Mouse (Mus musculus): ENCODE data around the gene Chd5. TPM values are rescaled to one million over a fixed set of nuclear protein-coding genes. Genes with fewer than 3 reads are reported as not detected.

Chd5 gene
- polyA plus RNA-seq (2016; fragmentation: Nextera tagmentation; extraction: Ambion mirVana) = 6.8 and 7.4 TPM in 2 replicates

- Histone ChIP-seq H3K9me3 (no peaks in the 10 kb centered on the region), H3K4me1 (peaks cover 27% of the 10 kb centered on the region), H3K27ac (0 out of 2 replicates have a peak within 1 kb of the TSS, but pooled peaks have one; percentile 50), H3K36me3 (replicated peaks) (peaks cover 24% of the 10 kb centered on the region), H3K4me2 (peak within 1 kb of the TSS; percentile 100), H3K9ac (peak within 1 kb of the TSS; percentile 71), H3K27me3 (peaks cover 72% of the 10 kb centered on the region), H3K4me3 (replicated peaks) (peak within 1 kb of the TSS; percentile 68)
- 1% methylated on average over 85 of the region's 120 CpGs for WGBS
- ATAC-seq (ENCODE audit: low FRiP score) = peak; percentile 14; the same call in 1 of the 2 replicates
Observed at GRCm38 (mm10) chr4:152338419-152339292, at the start of gene Chd5. TSS of gene Chd5 (plus strand) at chr4:152338651.

GRCm38 (mm10) chr4:152290385-152290784 is 48.1 kb upstream of the Chd5 start:
- Histone ChIP-seq H3K4me1 (peaks cover 77% of the 10 kb centered on the region), H3K27me3 (peaks cover 98% of the 10 kb centered on the region), H3K36me3 (replicated peaks) (no peaks in the 10 kb centered on the region), H3K4me2 (peak overlapping the region; percentile 61), H3K9me3 (no peaks in the 10 kb centered on the region), H3K9ac (peak overlapping the region; percentile 48), H3K4me3 (replicated peaks) (peak overlapping the region; percentile 35), H3K27ac (no peak overlapping the region)
- peak; percentile 61 for ATAC-seq (ENCODE audit: low FRiP score)
- under 1% methylated on average over 39 of the region's 39 CpGs for WGBS

GRCm38 (mm10) chr4:152290991-152291390 is 47.5 kb upstream of the Chd5 start:
- peak overlapping the region; percentile 35; the same call in 1 of the 2 replicates for H3K4me3 ChIP-seq (replicated peaks)
- no peak for ATAC-seq (ENCODE audit: low FRiP score)
- H3K4me1 ChIP-seq = peaks cover 76% of the 10 kb centered on the region
- no peaks in the 10 kb centered on the region for H3K36me3 ChIP-seq (replicated peaks)
- peaks cover 98% of the 10 kb centered on the region for H3K27me3 ChIP-seq
- peak overlapping the region; percentile 61; the same call in 1 of the 2 replicates for H3K4me2 ChIP-seq
- H3K9ac ChIP-seq = no peak overlapping the region
- no peaks in the 10 kb centered on the region for H3K9me3 ChIP-seq
- no peak overlapping the region for H3K27ac ChIP-seq
- WGBS = 3% methylated on average over 11 of the region's 11 CpGs

GRCm38 (mm10) chr4:152291562-152291961 is 46.9 kb upstream of the Chd5 start, which contains the start of gene Hes3:
TSS of gene Hes3 (minus strand) at chr4:152291662.
- Histone ChIP-seq H3K9ac (peak within 1 kb of the TSS; percentile 48), H3K9me3 (no peaks in the 10 kb centered on the region), H3K4me2 (peak within 1 kb of the TSS; percentile 61), H3K27me3 (peaks cover 98% of the 10 kb centered on the region), H3K36me3 (replicated peaks) (no peaks in the 10 kb centered on the region), H3K4me1 (peaks cover 72% of the 10 kb centered on the region), H3K27ac (no peak within 1 kb of the TSS), H3K4me3 (replicated peaks) (peak within 1 kb of the TSS; percentile 35)
- no peak for ATAC-seq (ENCODE audit: low FRiP score)
- 19% methylated on average over 6 of the region's 6 CpGs for WGBS

GRCm38 (mm10) chr4:152292102-152292765 is 46.2 kb upstream of the Chd5 start:
- Histone ChIP-seq H3K4me3 (replicated peaks) (no peak overlapping the region), H3K4me1 (peaks cover 67% of the 10 kb centered on the region), H3K9me3 (no peaks in the 10 kb centered on the region), H3K27me3 (peaks cover 91% of the 10 kb centered on the region), H3K36me3 (replicated peaks) (no peaks in the 10 kb centered on the region), H3K4me2 (no peak overlapping the region), H3K27ac (no peak overlapping the region), H3K9ac (0 out of 2 replicates have a peak overlapping the region, but pooled peaks have one; percentile 17)
- 3% methylated on average over 12 of the region's 12 CpGs for WGBS
- no peak for ATAC-seq (ENCODE audit: low FRiP score)

GRCm38 (mm10) chr4:152294188-152294929 is 44.1 kb upstream of the Chd5 start:
- no peak for ATAC-seq (ENCODE audit: low FRiP score)
- Histone ChIP-seq H3K27ac (no peak overlapping the region), H3K9ac (no peak overlapping the region), H3K4me1 (peaks cover 68% of the 10 kb centered on the region), H3K27me3 (peaks cover 78% of the 10 kb centered on the region), H3K36me3 (replicated peaks) (peaks cover 1% of the 10 kb centered on the region; the same call in 1 of the 2 replicates), H3K9me3 (no peaks in the 10 kb centered on the region), H3K4me2 (no peak overlapping the region), H3K4me3 (replicated peaks) (no peak overlapping the region)
- WGBS = 58% methylated on average over 10 of the region's 10 CpGs

GRCm38 (mm10) chr4:152295916-152296315 is 42.5 kb upstream of the Chd5 start:
- H3K27ac ChIP-seq = no peak overlapping the region
- peaks cover 16% of the 10 kb centered on the region for H3K36me3 ChIP-seq (replicated peaks)
- no peaks in the 10 kb centered on the region for H3K9me3 ChIP-seq
- peaks cover 63% of the 10 kb centered on the region for H3K27me3 ChIP-seq
- no peak overlapping the region for H3K4me3 ChIP-seq (replicated peaks)
- no peak for ATAC-seq (ENCODE audit: low FRiP score)
- H3K4me2 ChIP-seq = no peak overlapping the region
- peaks cover 54% of the 10 kb centered on the region for H3K4me1 ChIP-seq
- H3K9ac ChIP-seq = no peak overlapping the region
- 53% methylated on average over 4 of the region's 4 CpGs for WGBS

- peak overlapping the region; percentile 91; the same call in 1 of the 2 replicates for H3K9ac ChIP-seq
- H3K4me2 ChIP-seq = peak overlapping the region; percentile 97
- peak overlapping the region; percentile 96 for H3K4me3 ChIP-seq (replicated peaks)
- no peak for ATAC-seq (ENCODE audit: low FRiP score)
- H3K27me3 ChIP-seq = peaks cover 58% of the 10 kb centered on the region
- WGBS = 23% methylated on average over 8 of the region's 8 CpGs
- H3K4me1 ChIP-seq = peaks cover 49% of the 10 kb centered on the region
- H3K27ac ChIP-seq = no peak overlapping the region
- peaks cover 20% of the 10 kb centered on the region for H3K36me3 ChIP-seq (replicated peaks)
- H3K9me3 ChIP-seq = no peaks in the 10 kb centered on the region
Observed at GRCm38 (mm10) chr4:152296371-152296770, 42.1 kb upstream of the Chd5 start.

- H3K36me3 ChIP-seq (replicated peaks) = peaks cover 28% of the 10 kb centered on the region
- peak within 1 kb of the TSS; percentile 91 for H3K9ac ChIP-seq
- peak within 1 kb of the TSS; percentile 96 for H3K4me3 ChIP-seq (replicated peaks)
- H3K27me3 ChIP-seq = peaks cover 50% of the 10 kb centered on the region
- no peaks in the 10 kb centered on the region for H3K9me3 ChIP-seq
- H3K27ac ChIP-seq = peak within 1 kb of the TSS; percentile 73
- peak; percentile 96 for ATAC-seq (ENCODE audit: low FRiP score)
- peak within 1 kb of the TSS; percentile 97 for H3K4me2 ChIP-seq
- under 1% methylated on average over 119 of the region's 119 CpGs for WGBS
- peaks cover 41% of the 10 kb centered on the region for H3K4me1 ChIP-seq
Observed at GRCm38 (mm10) chr4:152296874-152297861, 41.3 kb upstream of the Chd5 start, which contains the start of gene Icmt. TSS of gene Icmt (plus strand) at chr4:152297227.

- H3K4me2 ChIP-seq = peak overlapping the region; percentile 97; the same call in 1 of the 2 replicates
- peaks cover 45% of the 10 kb centered on the region for H3K36me3 ChIP-seq (replicated peaks)
- no peak overlapping the region for H3K27ac ChIP-seq
- no peak for ATAC-seq (ENCODE audit: low FRiP score)
- H3K9me3 ChIP-seq = no peaks in the 10 kb centered on the region
- 84% methylated on average over 14 of the region's 14 CpGs for WGBS
- peaks cover 34% of the 10 kb centered on the region for H3K27me3 ChIP-seq
- peak overlapping the region; percentile 45 for H3K9ac ChIP-seq
- H3K4me1 ChIP-seq = peaks cover 25% of the 10 kb centered on the region
- peak overlapping the region; percentile 96; the same call in 1 of the 2 replicates for H3K4me3 ChIP-seq (replicated peaks)
Observed at GRCm38 (mm10) chr4:152298836-152299235, 39.6 kb upstream of the Chd5 start.

GRCm38 (mm10) chr4:152300375-152300774 is 38.1 kb upstream of the Chd5 start:
- Histone ChIP-seq H3K9ac (no peak overlapping the region), H3K36me3 (replicated peaks) (peaks cover 57% of the 10 kb centered on the region), H3K27ac (no peak overlapping the region), H3K4me2 (no peak overlapping the region), H3K4me3 (replicated peaks) (no peak overlapping the region), H3K4me1 (peaks cover 18% of the 10 kb centered on the region), H3K9me3 (no peaks in the 10 kb centered on the region), H3K27me3 (peaks cover 18% of the 10 kb centered on the region)
- no peak for ATAC-seq (ENCODE audit: low FRiP score)
- WGBS = 97% methylated on average over 8 of the region's 8 CpGs
